Mouse (Mus musculus) thymus, adult 18-20 months (tissue): ENCODE data around the gene Cd47.
"Not testable (repeated sequence)": the region's sequence is repeated elsewhere in the genome, so short reads cannot be mapped to it uniquely, and the experiment has no call there.

Source experiments
- DNase-seq, 2 experiments: peaks; one replicate each; pipeline ENCODE4 v3.0.0; 2022; ENCODE audit warnings: mixed read lengths in 2 of 2

The Cd47 gene

GRCm38 (mm10) chr16:49790575-49791465 is 9.5 kb upstream of the Cd47 start:
- DNase-seq: no peak

GRCm38 (mm10) chr16:49792446-49792878 is 7.9 kb upstream of the Cd47 start:
- no peak for DNase-seq

GRCm38 (mm10) chr16:49793596-49793995 is 6.7 kb upstream of the Cd47 start:
- no peak for DNase-seq

GRCm38 (mm10) chr16:49796271-49796670 is 4.1 kb upstream of the Cd47 start:
- no peak for DNase-seq

- no peak for DNase-seq
These were observed 3.4 kb upstream of the Cd47 start for GRCm38 (mm10) chr16:49796954-49797353.

- no peak for DNase-seq
These were observed 1.5 kb upstream of the Cd47 start for GRCm38 (mm10) chr16:49798790-49799189.

GRCm38 (mm10) chr16:49800996-49801395 is 663 bp downstream of the Cd47 start:
- DNase-seq: no peak

- DNase-seq: no peak
These were observed 1.1 kb downstream of the Cd47 start for GRCm38 (mm10) chr16:49801399-49801798.

GRCm38 (mm10) chr16:49802993-49803392 is 2.7 kb downstream of the Cd47 start:
- no peak for DNase-seq

GRCm38 (mm10) chr16:49803932-49804461 is 3.7 kb downstream of the Cd47 start:
- DNase-seq: no peak

- no peak for DNase-seq
These were observed 6.6 kb downstream of the Cd47 start for GRCm38 (mm10) chr16:49806920-49807319.

- no peak for DNase-seq
These were observed 7.1 kb downstream of the Cd47 start for GRCm38 (mm10) chr16:49807419-49807841.

- DNase-seq: no peak
These were observed 7.6 kb downstream of the Cd47 start for GRCm38 (mm10) chr16:49807862-49808430.

GRCm38 (mm10) chr16:49811897-49812296 is 11.6 kb downstream of the Cd47 start:
- DNase-seq: no peak

- DNase-seq: no peak
These were observed 12.7 kb downstream of the Cd47 start for GRCm38 (mm10) chr16:49812821-49813616.

GRCm38 (mm10) chr16:49814419-49814818 is 14.1 kb downstream of the Cd47 start:
- DNase-seq: no peak

GRCm38 (mm10) chr16:49816889-49817288 is 16.6 kb downstream of the Cd47 start:
- no peak for DNase-seq

GRCm38 (mm10) chr16:49818146-49818545 is 17.8 kb downstream of the Cd47 start:
- no peak for DNase-seq

- peak in 1 of 2 experiments; percentile 65 for DNase-seq
These were observed 18.3 kb downstream of the Cd47 start for GRCm38 (mm10) chr16:49818627-49819026.

GRCm38 (mm10) chr16:49819494-49819893 is 19.2 kb downstream of the Cd47 start:
- DNase-seq: no peak

GRCm38 (mm10) chr16:49830911-49831310 is 30.6 kb downstream of the Cd47 start:
- DNase-seq: not testable (repeated sequence)

- DNase-seq: no peak
These were observed 32.0 kb downstream of the Cd47 start for GRCm38 (mm10) chr16:49832339-49832738.

- no peak for DNase-seq
These were observed 33.9 kb downstream of the Cd47 start for GRCm38 (mm10) chr16:49834130-49834693.
